ENCODE assay signal across 16 mouse cellular contexts in genomic region chr10:46087766-46088165, GRCm38 (mm10).
DNase-seq lines count a peak whose midpoint lies in the region; ATAC-seq lines count a peak whose summit lies in the region.
"Had no signal": no experiment of that assay in that cellular context is flagged by ENCODE, and none has a peak within 500 bp of the region (broad histone marks: within the 10 kb centered on the region; RNA-seq: fewer than 3 reads in every experiment).

No protein-coding gene starts in this region.

- H3K4me2 ChIP-seq in forebrain, embryonic 14.5 days (ENCODE audit: low read length) = no peak overlapping the region
- H3K4me2 ChIP-seq: heart, embryonic 12.5 days; lung, embryonic 14.5 days had no signal

- H3K27ac ChIP-seq in forebrain, embryonic 14.5 days (ENCODE audit: low read depth, low read length) = no peak overlapping the region
- no peak overlapping the region for H3K27ac ChIP-seq in forebrain, embryonic 10.5 days

- WGBS in forebrain, embryonic 14.5 days = 76% methylated on average over 4 of the region's 4 CpGs
- WGBS in forebrain, embryonic 10.5 days = 74% methylated on average over 4 of the region's 4 CpGs

- no peak for ATAC-seq in forebrain, embryonic 14.5 days

- DNase-seq in forebrain, embryonic 14.5 days (ENCODE audit: low spot score) = peak; percentile 8
- no peak for DNase-seq in forebrain, embryonic 10.5 days (ENCODE audit: extremely low spot score, low spot score)
- DNase-seq in cerebellum, adult 8-10 months = peak; percentile 3
- DNase-seq in embryo, embryonic 9.5 days (ENCODE audit: extremely low spot score) = peak; percentile 17
- peak; percentile 70 for DNase-seq in mesoderm, embryonic 11.5 days (ENCODE audit: low read depth, low spot score)
- DNase-seq in lung, postnatal 36 days = no peak
- DNase-seq in kidney, postnatal 36 days = no peak
- DNase-seq in adrenal gland, postnatal 25 days = no peak
- DNase-seq: adrenal gland, postnatal 14 days; gastrocnemius, postnatal 36 days; kidney, adult 8-10 months; lung, embryonic 14.5 days; spleen, adult 18-20 months; thymus, postnatal 4 days had no signal

- H3K9me3 ChIP-seq in forebrain, embryonic 14.5 days (replicated peaks; ENCODE audit: control insufficient read depth, low read length) = no peaks in the 10 kb centered on the region
- H3K9me3 ChIP-seq in forebrain, embryonic 10.5 days = no peaks in the 10 kb centered on the region
- H3K9me3 ChIP-seq: heart, embryonic 12.5 days had no signal

- no peaks in the 10 kb centered on the region for H3K4me1 ChIP-seq in forebrain, embryonic 14.5 days (ENCODE audit: control insufficient read depth, insufficient read depth, low read length)
- no peaks in the 10 kb centered on the region for H3K4me1 ChIP-seq in forebrain, embryonic 10.5 days
- H3K4me1 ChIP-seq: heart, embryonic 12.5 days had no signal

- H3K9ac ChIP-seq in forebrain, embryonic 14.5 days (ENCODE audit: low read length) = no peak overlapping the region
- H3K9ac ChIP-seq: heart, embryonic 12.5 days; lung, embryonic 14.5 days had no signal

- H3K36me3 ChIP-seq in forebrain, embryonic 14.5 days (ENCODE audit: control insufficient read depth, insufficient read depth, low read length) = no peaks in the 10 kb centered on the region
- H3K36me3 ChIP-seq in forebrain, embryonic 10.5 days (replicated peaks) = no peaks in the 10 kb centered on the region
- H3K36me3 ChIP-seq: heart, embryonic 12.5 days had no signal

- H3K27me3 ChIP-seq in forebrain, embryonic 14.5 days (replicated peaks; ENCODE audit: control insufficient read depth, insufficient read depth, low read length) = no peaks in the 10 kb centered on the region
- no peaks in the 10 kb centered on the region for H3K27me3 ChIP-seq in forebrain, embryonic 10.5 days (ENCODE audit: poor library complexity, severe bottlenecking)
- H3K27me3 ChIP-seq: heart, embryonic 12.5 days had no signal

- no peak overlapping the region for H3K4me3 ChIP-seq in forebrain, embryonic 14.5 days (ENCODE audit: low read depth, low read length)
- H3K4me3 ChIP-seq in forebrain, embryonic 10.5 days = no peak overlapping the region
- H3K4me3 ChIP-seq: heart, embryonic 12.5 days; myocyte had no signal

Comparison
In these comparisons a context has a peak if more than half of its experiments do, and no peak if none do; other contexts are left out.
1. DNase-seq: peak in forebrain, embryonic 14.5 days (single experiment), cerebellum, adult 8-10 months (single experiment), embryo, embryonic 9.5 days (single experiment) and mesoderm, embryonic 11.5 days (single experiment); none in forebrain, embryonic 10.5 days (single experiment), lung, postnatal 36 days (single experiment), kidney, postnatal 36 days (0 of 2) and adrenal gland, postnatal 25 days (single experiment).